Mouse (Mus musculus): Measurements from ENCODE around the gene Srrm1. TPM values are rescaled to one million over a fixed set of nuclear protein-coding genes. Genes with fewer than 3 reads are reported as not detected.
"Not testable (repeated sequence)": the region's sequence is repeated elsewhere in the genome, so short reads cannot be mapped to it uniquely, and the experiment has no call there.

Gene Srrm1
- polyA plus RNA-seq, 1 experiment from 2014 or later, result 152 TPM

DNA sequence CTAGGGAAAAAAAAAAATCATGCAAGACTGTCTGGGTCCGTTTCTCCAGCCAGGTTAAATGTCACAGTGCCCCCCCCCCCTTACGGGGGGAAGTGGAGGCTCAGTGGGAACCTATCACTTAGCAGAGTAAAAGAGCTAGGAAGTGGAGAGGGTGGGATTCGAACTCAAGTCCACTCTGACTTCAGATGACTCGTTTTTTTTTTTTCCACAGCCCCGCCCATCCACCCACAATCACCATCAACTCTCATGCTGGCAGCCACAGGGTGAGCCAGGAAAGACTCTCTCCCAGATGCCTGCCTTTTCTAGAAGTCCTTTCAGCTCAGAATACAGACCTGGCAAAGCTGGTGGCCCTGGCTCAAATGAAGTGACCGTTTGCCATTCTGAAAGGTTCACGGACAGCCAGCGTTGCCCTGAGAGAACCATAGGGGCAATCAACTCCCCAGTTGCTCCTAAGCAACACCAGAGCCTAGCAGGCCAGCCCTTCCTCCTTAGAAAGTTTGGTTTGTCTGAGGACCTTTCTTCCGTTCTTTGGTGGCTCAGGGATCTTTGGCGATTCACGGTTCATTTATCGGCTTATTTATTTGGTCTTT, 67.0 kb downstream of the Srrm1 start:
- Histone ChIP-seq H3K4me1 (replicated peaks) (peaks cover 25% of the 10 kb centered on the region), H3K9ac (no peak overlapping the region), H3K4me3 (no peak overlapping the region), H3K27me3 (no peaks in the 10 kb centered on the region), H3K27ac (peak overlapping the region; percentile 84), H3K36me3 (no peaks in the 10 kb centered on the region), H3K4me2 (peak overlapping the region; percentile 62; the same call in 1 of the 2 replicates), H3K9me3 (replicated peaks) (no peaks in the 10 kb centered on the region)
- 59% methylated on average over 12 of the region's 12 CpGs for WGBS
- no peak for ATAC-seq (replicated peaks; ENCODE audit: insufficient number of reproducible peaks, insufficient read depth, low FRiP score, low read depth)

- H3K9ac ChIP-seq, result no peak overlapping the region
- ATAC-seq (replicated peaks; ENCODE audit: insufficient number of reproducible peaks, insufficient read depth, low FRiP score, low read depth), result no peak
- 53% methylated on average over 8 of the region's 8 CpGs for WGBS
Observed at GRCm38 (mm10) chr4:135285436-135285835, 67.7 kb downstream of the Srrm1 start.

GRCm38 (mm10) chr4:135283875-135284274, 69.2 kb downstream of the Srrm1 start:
- Histone ChIP-seq H3K27me3 (no peaks in the 10 kb centered on the region), H3K4me2 (no peak overlapping the region), H3K9me3 (replicated peaks) (no peaks in the 10 kb centered on the region), H3K4me1 (replicated peaks) (peaks cover 25% of the 10 kb centered on the region), H3K9ac (no peak overlapping the region), H3K4me3 (no peak overlapping the region), H3K36me3 (no peaks in the 10 kb centered on the region), H3K27ac (no peak overlapping the region)
- WGBS, result 85% methylated on average over 7 of the region's 7 CpGs
- ATAC-seq (replicated peaks; ENCODE audit: insufficient number of reproducible peaks, insufficient read depth, low FRiP score, low read depth), result no peak

More at GRCm38 (mm10) chr4:135285436-135285835, 67.7 kb downstream of the Srrm1 start:
- H3K36me3 ChIP-seq, result no peaks in the 10 kb centered on the region
- peaks cover 25% of the 10 kb centered on the region for H3K4me1 ChIP-seq (replicated peaks)
- H3K27me3 ChIP-seq, result no peaks in the 10 kb centered on the region
- no peaks in the 10 kb centered on the region for H3K9me3 ChIP-seq (replicated peaks)
- H3K4me3 ChIP-seq, result no peak overlapping the region
- H3K4me2 ChIP-seq, result no peak overlapping the region
- H3K27ac ChIP-seq, result no peak overlapping the region

DNA sequence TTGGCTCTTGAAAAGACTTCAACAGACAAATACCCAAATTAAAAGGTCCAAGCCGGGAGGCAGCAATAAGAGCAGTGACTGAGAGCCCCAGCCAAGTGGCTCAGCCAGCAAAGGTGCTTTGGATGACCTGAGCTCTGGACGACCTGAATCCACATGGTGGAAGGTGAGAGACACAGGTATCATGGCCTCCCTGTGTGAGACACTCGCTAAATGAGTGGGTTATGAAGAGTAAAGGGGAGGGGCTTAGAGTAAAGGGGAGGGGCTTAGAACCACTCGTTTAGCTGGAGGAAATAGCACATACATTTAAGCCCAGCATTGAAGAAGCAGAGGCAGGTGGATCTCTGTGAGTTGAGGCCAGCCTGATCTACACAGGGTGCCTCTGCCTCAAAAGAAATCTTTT, 69.7 kb downstream of the Srrm1 start:
- H3K27ac ChIP-seq, result peak overlapping the region; percentile 23; the same call in 1 of the 2 replicates

DNA sequence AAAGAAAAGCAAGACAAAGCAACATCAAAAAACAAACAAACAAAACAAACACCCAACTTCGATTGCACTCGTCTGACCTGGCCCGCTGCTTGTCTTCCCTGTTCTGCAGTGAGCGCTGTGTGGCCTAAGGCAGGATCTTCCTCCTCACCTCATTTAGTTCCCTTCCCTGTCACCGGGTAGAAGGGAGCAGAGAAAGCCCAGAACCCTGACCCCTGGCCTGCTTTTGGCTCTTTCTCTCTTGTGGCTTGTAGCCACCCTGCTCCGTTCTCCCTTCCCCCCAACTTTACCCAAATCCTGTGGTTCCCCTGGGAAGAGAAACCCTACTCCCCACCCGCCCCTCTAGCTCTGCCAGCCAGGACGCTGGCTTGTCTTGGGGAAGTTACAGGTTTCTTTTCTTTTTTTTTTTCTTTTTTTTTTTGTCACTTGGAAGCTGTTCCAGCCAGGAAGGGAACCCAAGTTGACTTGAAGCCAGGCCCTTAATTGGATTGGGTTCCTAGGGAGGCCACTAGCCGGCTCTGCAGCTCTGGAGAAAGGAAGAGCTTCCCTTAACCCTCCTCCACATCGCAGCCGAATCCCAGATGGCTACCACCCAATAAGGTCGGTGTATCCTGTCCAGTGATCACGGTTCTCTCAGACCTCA, 70.3 kb downstream of the Srrm1 start:
- WGBS, result 50% methylated on average over 13 of the region's 13 CpGs
- ATAC-seq (replicated peaks; ENCODE audit: insufficient number of reproducible peaks, insufficient read depth, low FRiP score, low read depth), result no peak
- peak overlapping the region; percentile 23; the same call in 1 of the 2 replicates for H3K27ac ChIP-seq

More for the DNA sequence above, 69.7 kb downstream of the Srrm1 start:
- no peak overlapping the region for H3K9ac ChIP-seq
- H3K9me3 ChIP-seq (replicated peaks), result no peaks in the 10 kb centered on the region
- no peak overlapping the region for H3K4me2 ChIP-seq
- H3K4me3 ChIP-seq, result no peak overlapping the region
- no peaks in the 10 kb centered on the region for H3K27me3 ChIP-seq
- WGBS, result 67% methylated on average over 4 of the region's 4 CpGs
- ATAC-seq (replicated peaks; ENCODE audit: insufficient number of reproducible peaks, insufficient read depth, low FRiP score, low read depth), result no peak
- no peaks in the 10 kb centered on the region for H3K36me3 ChIP-seq
- H3K4me1 ChIP-seq (replicated peaks), result peaks cover 25% of the 10 kb centered on the region

GRCm38 (mm10) chr4:135280016-135280415, 73.1 kb downstream of the Srrm1 start:
- H3K4me2 ChIP-seq; H3K27ac ChIP-seq; H3K9me3 ChIP-seq (replicated peaks); ATAC-seq (replicated peaks; ENCODE audit: insufficient number of reproducible peaks, insufficient read depth, low FRiP score, low read depth); H3K4me3 ChIP-seq; H3K27me3 ChIP-seq; H3K9ac ChIP-seq; H3K36me3 ChIP-seq: not testable (repeated sequence)
- 83% methylated on average over 2 of the region's 2 CpGs for WGBS
- H3K4me1 ChIP-seq (replicated peaks), result peaks cover 13% of the 10 kb centered on the region; the same call in 1 of the 2 replicates

More for the DNA sequence above, 70.3 kb downstream of the Srrm1 start:
- Histone ChIP-seq H3K4me1 (replicated peaks) (peaks cover 25% of the 10 kb centered on the region), H3K4me2 (no peak overlapping the region), H3K27me3 (no peaks in the 10 kb centered on the region), H3K9me3 (replicated peaks) (no peaks in the 10 kb centered on the region), H3K4me3 (no peak overlapping the region), H3K36me3 (no peaks in the 10 kb centered on the region), H3K9ac (no peak overlapping the region)

- no peaks in the 10 kb centered on the region for H3K36me3 ChIP-seq
- no peaks in the 10 kb centered on the region for H3K9me3 ChIP-seq (replicated peaks)
- no peaks in the 10 kb centered on the region for H3K27me3 ChIP-seq
- no peak overlapping the region for H3K4me2 ChIP-seq
- no peak for ATAC-seq (replicated peaks; ENCODE audit: insufficient number of reproducible peaks, insufficient read depth, low FRiP score, low read depth)
- H3K27ac ChIP-seq, result no peak overlapping the region
- no peak overlapping the region for H3K9ac ChIP-seq
- H3K4me3 ChIP-seq, result no peak overlapping the region
- WGBS, result 46% methylated on average over 4 of the region's 4 CpGs
- peaks cover 15% of the 10 kb centered on the region for H3K4me1 ChIP-seq (replicated peaks)
Observed at GRCm38 (mm10) chr4:135276681-135277379, 76.3 kb downstream of the Srrm1 start.

DNA sequence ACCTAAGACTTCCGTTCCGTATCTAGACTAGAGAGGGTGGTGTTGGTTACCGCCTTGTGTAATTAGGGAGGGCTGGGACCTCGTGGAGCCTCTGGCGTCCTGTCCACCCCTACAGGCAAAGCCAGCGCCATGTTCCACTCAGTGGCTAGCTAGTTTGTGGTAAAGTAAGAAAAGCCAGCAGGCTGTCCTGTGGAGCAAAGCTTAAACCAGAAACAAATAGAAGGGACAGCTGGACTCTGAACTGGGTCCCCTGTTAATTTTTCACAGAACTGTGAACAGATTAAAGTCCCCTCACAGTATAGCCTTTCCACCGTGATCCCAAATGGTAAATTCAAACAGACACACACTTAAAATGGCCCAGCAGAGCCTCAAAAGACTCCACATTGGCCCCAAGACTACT, 78.4 kb downstream of the Srrm1 start:
- WGBS, result 84% methylated on average over 7 of the region's 7 CpGs
- no peak overlapping the region for H3K4me3 ChIP-seq
- H3K9me3 ChIP-seq (replicated peaks), result no peaks in the 10 kb centered on the region
- H3K27me3 ChIP-seq, result no peaks in the 10 kb centered on the region
- no peak overlapping the region for H3K27ac ChIP-seq
- no peaks in the 10 kb centered on the region for H3K36me3 ChIP-seq
- no peak overlapping the region for H3K9ac ChIP-seq
- no peak for ATAC-seq (replicated peaks; ENCODE audit: insufficient number of reproducible peaks, insufficient read depth, low FRiP score, low read depth)
- no peak overlapping the region for H3K4me2 ChIP-seq
- peaks cover 26% of the 10 kb centered on the region for H3K4me1 ChIP-seq (replicated peaks)

DNA sequence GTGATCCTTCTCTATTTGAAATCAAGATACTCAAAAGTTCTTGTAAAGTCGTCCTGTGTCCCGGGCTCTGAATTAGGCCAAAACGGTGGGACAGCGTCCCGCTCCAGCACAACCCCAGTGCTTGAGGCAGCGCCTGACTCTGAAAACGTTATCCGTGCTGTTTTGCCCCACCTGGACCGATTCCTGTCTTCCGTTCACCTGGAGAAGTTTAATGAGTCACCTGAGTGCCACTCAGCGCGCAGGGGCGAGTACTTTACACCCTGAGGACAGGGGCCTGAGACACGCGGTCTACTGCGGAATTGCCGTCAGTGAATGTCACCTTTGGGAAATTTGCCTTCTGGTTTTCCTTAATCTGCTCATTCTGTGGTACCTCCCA, 79.8 kb downstream of the Srrm1 start:
- Histone ChIP-seq H3K27ac (peak overlapping the region; percentile 76), H3K4me2 (peak overlapping the region; percentile 60), H3K9ac (peak overlapping the region; percentile 48), H3K4me1 (replicated peaks) (peaks cover 41% of the 10 kb centered on the region), H3K9me3 (replicated peaks) (no peaks in the 10 kb centered on the region), H3K4me3 (peak overlapping the region; percentile 93), H3K36me3 (no peaks in the 10 kb centered on the region), H3K27me3 (no peaks in the 10 kb centered on the region)
- ATAC-seq (replicated peaks; ENCODE audit: insufficient number of reproducible peaks, insufficient read depth, low FRiP score, low read depth), result no peak
- 4% methylated on average over 17 of the region's 17 CpGs for WGBS

GRCm38 (mm10) chr4:135272640-135273306, 80.3 kb downstream of the Srrm1 start, which contains the start of gene Clic4:
Gene Clic4, minus strand, starts transcription at chr4:135272814.
- H3K4me2 ChIP-seq, result peak within 1 kb of the TSS; percentile 63
- H3K27me3 ChIP-seq, result no peaks in the 10 kb centered on the region
- H3K36me3 ChIP-seq, result no peaks in the 10 kb centered on the region
- no peaks in the 10 kb centered on the region for H3K9me3 ChIP-seq (replicated peaks)
- peaks cover 46% of the 10 kb centered on the region for H3K4me1 ChIP-seq (replicated peaks)
- WGBS, result under 1% methylated on average over 64 of the region's 64 CpGs
- H3K4me3 ChIP-seq, result peak within 1 kb of the TSS; percentile 93
- H3K27ac ChIP-seq, result peak within 1 kb of the TSS; percentile 99
- peak within 1 kb of the TSS; percentile 98 for H3K9ac ChIP-seq
- peak; percentile 99 for ATAC-seq (replicated peaks; ENCODE audit: insufficient number of reproducible peaks, insufficient read depth, low FRiP score, low read depth)

Data from heart, embryonic 15.5 days (tissue).